Mouse (Mus musculus): ENCODE measurements around the gene Vmn2r46.
"Not testable (repeated sequence)": the region's sequence is repeated elsewhere in the genome, so short reads cannot be mapped to it uniquely, and the experiment has no call there.

Vmn2r46 gene

DNA sequence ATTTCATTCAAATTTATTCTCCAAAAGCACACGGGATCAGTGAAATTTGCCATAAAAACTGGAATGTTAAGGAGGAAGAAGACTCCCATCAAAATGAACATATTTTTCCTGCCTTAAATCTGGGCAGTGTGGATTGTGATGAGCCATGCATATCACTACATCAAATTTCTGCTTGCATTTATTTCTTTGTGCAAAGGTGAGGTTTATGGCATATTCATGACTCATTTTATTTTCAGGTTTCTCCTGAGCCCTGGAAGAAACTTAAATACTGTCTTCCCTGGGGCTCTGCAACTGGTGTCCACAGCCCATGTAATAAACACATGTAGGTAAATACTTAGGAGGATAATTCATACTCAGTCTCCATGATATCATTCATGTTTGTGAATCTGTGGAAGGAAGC is at the start of gene Vmn2r46:
Gene Vmn2r46 (minus strand): TSS at position 101 of the 400 bp plus-strand sequence.
- DNase-seq (ENCODE audit: low spot score in 2 of 2): not testable (repeated sequence)
